Mouse (Mus musculus): Measurements from ENCODE around the gene Tnrc6b.

DNA sequence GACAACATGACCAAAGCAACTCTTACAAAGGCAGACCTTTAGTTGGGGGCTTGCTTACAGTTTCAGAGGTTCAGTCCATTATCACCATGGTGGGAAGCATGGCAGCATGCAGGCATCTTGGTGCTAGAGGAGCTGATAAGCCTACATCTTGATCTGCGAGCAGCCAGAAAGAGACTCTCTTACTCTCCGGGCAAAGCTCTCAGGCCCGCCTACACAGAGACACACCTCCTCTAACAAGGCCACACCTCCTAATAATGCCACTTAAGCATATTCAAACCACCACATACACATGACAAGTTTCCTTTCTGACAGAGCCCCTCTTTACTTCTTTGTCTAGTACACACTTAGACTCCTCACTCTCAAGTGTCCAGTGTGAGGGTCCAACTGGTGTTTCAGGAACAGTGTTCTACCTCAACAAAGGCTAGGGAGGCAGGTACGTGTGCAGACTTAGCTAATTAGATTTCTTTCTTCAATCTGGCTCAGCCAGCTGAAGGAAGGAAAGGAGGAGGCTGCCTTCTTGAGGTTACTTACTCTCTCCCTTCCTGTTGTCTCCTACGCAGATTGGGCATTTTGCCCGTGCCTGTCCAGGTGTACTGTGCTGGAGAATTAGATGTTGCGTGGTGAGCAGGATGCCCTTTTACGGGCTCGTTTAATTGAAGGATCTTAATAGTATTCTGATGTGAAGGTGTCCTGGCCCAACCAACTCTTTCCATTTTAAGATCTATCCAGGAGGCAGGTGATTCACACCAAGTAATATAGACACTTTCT lies 128.7 kb downstream of the Tnrc6b start:
- TF ChIP-seq POLR2A (IDR thresholded peaks at IDR 0.05; ENCODE audit: low read depth, low read length) (no peak), CTCF (IDR thresholded peaks at IDR 0.05; ENCODE audit: extremely low read depth, insufficient read length, insufficient replicate concordance, low read depth, low read length) (no peak)
